Mouse (Mus musculus) ES-E14 (cell line): ENCODE results near the gene Sugp1. TPM values are rescaled to one million over a fixed set of nuclear protein-coding genes. Genes with fewer than 3 reads are reported as not detected.

Source experiments
- DNase-seq: peaks from one replicate; pipeline ENCODE4 v3.0.0-alpha.2; 2013; ENCODE audit warnings: low read depth, low spot score
- H3K27ac ChIP-seq: 2 replicates; pipeline ENCODE4 v1.5.1; 2012; ENCODE audit warnings: low read depth, mild to moderate bottlenecking, low read length, moderate library complexity, mixed read lengths; ENCODE audit not compliant: poor library complexity, insufficient read depth, severe bottlenecking
- H3K36me3 ChIP-seq: 2 replicates; pipeline ENCODE4 v1.6.1; 2012; ENCODE audit warnings: mild to moderate bottlenecking, low read length, moderate library complexity, mixed read lengths; ENCODE audit not compliant: control insufficient read depth, poor library complexity, insufficient read depth, severe bottlenecking
- H3K4me1 ChIP-seq, 2 experiments: fragments of 150-350 bp in 1 of 2; sonication (generic) in 1 of 2; 2 replicates each; pipeline ENCODE4 v1.6.1; 2012; ENCODE audit warnings: low read length in 2 of 2, mild to moderate bottlenecking in 1 of 2, mixed read lengths in 1 of 2; ENCODE audit not compliant: control insufficient read depth in 2 of 2, insufficient read depth in 2 of 2, poor library complexity in 1 of 2
- H3K4me3 ChIP-seq, 2 experiments: fragments of 150-350 bp in 1 of 2; sonication (generic) in 1 of 2; 2 replicates each; pipeline ENCODE4 v1.5.1; 2012; ENCODE audit warnings: low read length in 2 of 2, low read depth in 1 of 2, mild to moderate bottlenecking in 1 of 2, mixed read lengths in 1 of 2; ENCODE audit not compliant: insufficient read depth in 1 of 2, poor library complexity in 1 of 2, severe bottlenecking in 1 of 2
- H3K9ac ChIP-seq: 2 replicates; pipeline ENCODE4 v1.6.1; 2012; ENCODE audit warnings: low read depth, mild to moderate bottlenecking, low read length, mixed read lengths; ENCODE audit not compliant: poor library complexity, insufficient read depth, severe bottlenecking
- H3K9me3 ChIP-seq: fragments of 150-350 bp; sonication (generic); 2 replicates; pipeline ENCODE4 v1.6.1; 2012; ENCODE audit warnings: low read depth, mild to moderate bottlenecking, low read length; ENCODE audit not compliant: control insufficient read depth, insufficient read depth
- CHD2 ChIP-seq: IDR thresholded peaks from 2 replicates; pipeline ENCODE4 v1.6.1; 2014; ENCODE audit warnings: mild to moderate bottlenecking, low read depth, low read length, inconsistent platforms
- HCFC1 ChIP-seq: IDR thresholded peaks from 2 replicates; pipeline ENCODE4 v1.6.1; 2012; ENCODE audit warnings: low read length, inconsistent platforms, borderline replicate concordance; ENCODE audit not compliant: insufficient read depth
- MAFK ChIP-seq: IDR thresholded peaks from 2 replicates; pipeline ENCODE4 v1.6.1; 2014; ENCODE audit warnings: mild to moderate bottlenecking, low read depth, low read length, inconsistent platforms; ENCODE audit not compliant: insufficient read depth
- ZC3H11A ChIP-seq: IDR thresholded peaks from 2 replicates; pipeline ENCODE4 v1.6.1; 2012; ENCODE audit warnings: low read depth, mild to moderate bottlenecking, inconsistent platforms, low read length, borderline replicate concordance
- ZNF384 ChIP-seq: IDR thresholded peaks from 2 replicates; pipeline ENCODE4 v1.6.1; 2012; ENCODE audit warnings: low read depth, low read length, inconsistent platforms
- in situ Hi-C, 2 experiments: fragments of 600-800 bp; cut with MboI; formaldehyde crosslinking; loops; one replicate each; pipeline ENCODE4 v1.15.1; 2025; ENCODE audit warnings: low sequenced_read_pairs in 2 of 2, inconsistent platforms in 1 of 2; ENCODE audit not compliant: unreplicated experiment in 2 of 2
- total RNA-seq: library from RNA; depleted of rRNA; stranded (reverse); fragments of 300-350 nt; gene quantifications from 2 replicates; pipeline ENCODE4 v1.2.3, GENCODE M21; 2012

Sugp1 gene
- total RNA-seq, 1 experiment, result 38.5 TPM

DNA sequence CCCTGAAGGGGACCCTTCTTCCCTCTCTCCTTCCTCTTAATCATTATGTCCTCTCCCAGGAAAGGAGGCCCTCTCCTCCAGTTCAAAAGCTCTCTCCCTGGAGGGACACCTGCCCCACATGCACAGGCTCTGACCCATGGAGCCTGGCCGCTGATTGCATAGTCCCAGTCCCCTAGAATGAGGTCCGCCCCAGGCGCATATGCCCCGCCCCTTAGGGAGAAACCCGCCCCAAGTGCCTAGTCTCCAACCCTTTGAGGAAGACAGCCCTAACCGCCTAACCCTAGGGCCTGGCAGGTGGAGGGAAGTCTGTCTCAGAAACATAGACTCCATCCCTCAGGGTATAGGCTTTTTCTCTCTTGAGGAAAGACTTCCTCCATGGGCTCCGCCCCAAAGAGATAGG, 44.6 kb downstream of the Sugp1 start:
- DNase-seq, result no peak
- no peak for TF ChIP-seq MAFK
- TF ChIP-seq ZC3H11A, result no peak
- no peak for TF ChIP-seq HCFC1
- no peak for TF ChIP-seq CHD2
- TF ChIP-seq ZNF384, result no peak
- H3K36me3 ChIP-seq, result no peaks in the 10 kb centered on the region; the same call in 1 of the 2 replicates
- no peak overlapping the region; a peak in 2 of 4 replicates for H3K4me3 ChIP-seq
- no peak overlapping the region for H3K9ac ChIP-seq
- no peaks in the 10 kb centered on the region for H3K9me3 ChIP-seq
- peaks cover 0 to 19% of the 10 kb centered on the region in 2 experiments; a peak in 2 of 4 replicates for H3K4me1 ChIP-seq
- no peak overlapping the region for H3K27ac ChIP-seq
- in situ Hi-C loops, result no loop called here

DNA sequence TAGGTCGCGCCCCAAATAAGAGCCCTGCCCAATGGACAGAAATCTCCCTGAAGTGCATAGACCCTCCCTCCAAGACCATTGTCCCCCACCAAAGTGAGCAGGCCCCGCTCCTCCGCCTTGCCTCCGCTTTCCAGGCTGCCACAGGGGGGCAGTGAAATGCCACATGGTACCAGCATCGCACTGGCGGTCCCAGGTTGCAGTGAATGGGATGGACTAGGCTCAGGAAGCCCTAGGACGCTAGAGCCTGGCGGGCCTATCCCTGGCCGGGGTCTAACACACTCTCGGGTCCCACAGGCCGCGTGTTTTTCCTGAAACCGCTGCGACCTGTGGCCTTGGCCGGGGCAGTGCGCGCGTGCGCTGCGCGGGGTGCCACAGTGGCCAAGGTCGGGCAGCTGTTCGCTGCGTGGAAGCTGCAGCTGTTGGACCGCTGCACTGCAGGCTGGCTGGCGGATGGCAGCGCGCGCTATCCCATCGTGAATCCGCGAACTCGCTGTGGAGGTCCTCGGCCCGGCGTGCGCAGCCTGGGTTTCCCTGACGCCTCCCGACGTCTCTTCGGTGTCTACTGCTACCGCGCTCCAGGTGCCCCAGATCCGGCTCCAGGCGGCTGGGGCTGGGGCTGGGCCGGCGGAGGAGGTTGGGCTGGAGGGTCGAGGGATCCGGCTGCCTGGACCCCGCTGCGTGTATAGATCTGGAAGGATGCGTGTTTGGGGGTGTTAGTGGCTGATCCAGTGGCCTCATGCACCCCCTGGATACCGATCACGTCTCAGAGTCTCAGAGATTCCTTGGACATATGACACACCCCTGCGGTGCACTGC, 45.4 kb downstream of the Sugp1 start:
- Histone ChIP-seq H3K36me3 (no peaks in the 10 kb centered on the region; the same call in 1 of the 2 replicates), H3K4me1 (peaks cover 3 to 19% of the 10 kb centered on the region in 2 experiments; a peak in 2 of 4 replicates), H3K9me3 (no peaks in the 10 kb centered on the region), H3K4me3 (peak overlapping the region; percentile 63 to 70), H3K27ac (no peak overlapping the region), H3K9ac (peak overlapping the region; percentile 35)
- DNase-seq, result no peak
- TF ChIP-seq MAFK, result no peak
- TF ChIP-seq ZNF384, result no peak
- no peak for TF ChIP-seq ZC3H11A
- no peak for TF ChIP-seq CHD2
- no peak for TF ChIP-seq HCFC1
- in situ Hi-C loops, result no loop called here

DNA sequence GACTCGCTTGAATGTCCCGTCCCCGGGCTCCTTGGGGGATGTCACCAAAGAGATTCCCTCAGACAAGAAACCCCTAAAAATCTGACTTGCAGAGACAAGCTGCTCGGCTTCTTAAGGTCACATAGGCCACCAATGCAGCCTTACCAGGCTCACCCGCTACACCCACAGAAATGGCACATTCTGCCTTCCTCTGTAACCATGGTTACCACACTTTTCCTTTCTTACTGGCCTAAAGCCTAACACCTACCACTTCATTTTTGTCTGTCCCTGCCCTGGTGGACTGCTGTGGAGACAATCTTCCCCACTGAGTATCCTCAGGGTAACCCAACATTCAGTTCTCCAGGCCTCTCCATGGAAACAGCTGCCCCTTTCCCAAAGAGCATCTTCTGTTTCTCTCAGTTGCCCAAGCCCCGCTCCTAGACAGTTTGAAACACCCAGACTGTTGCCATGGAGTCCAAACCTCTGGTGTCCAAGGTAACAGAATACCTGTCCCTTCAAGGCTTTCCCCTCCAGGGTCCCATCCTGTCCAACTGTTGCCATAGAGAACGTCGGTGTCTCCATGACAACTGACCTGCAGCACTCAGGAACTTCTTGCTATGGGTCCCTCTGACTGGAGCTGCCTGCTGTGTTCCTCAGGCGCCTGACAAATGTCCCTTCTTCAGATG, 46.8 kb downstream of the Sugp1 start:
- Histone ChIP-seq H3K27ac (no peak overlapping the region), H3K4me3 (no peak overlapping the region), H3K9me3 (no peaks in the 10 kb centered on the region), H3K36me3 (no peaks in the 10 kb centered on the region; the same call in 1 of the 2 replicates), H3K9ac (no peak overlapping the region), H3K4me1 (peaks cover 5 to 17% of the 10 kb centered on the region in 2 experiments; a peak in 2 of 4 replicates)
- TF ChIP-seq ZC3H11A (no peak), MAFK (no peak), CHD2 (no peak), ZNF384 (no peak), HCFC1 (no peak)
- DNase-seq, result no peak
- in situ Hi-C loops, result no loop called here

DNA sequence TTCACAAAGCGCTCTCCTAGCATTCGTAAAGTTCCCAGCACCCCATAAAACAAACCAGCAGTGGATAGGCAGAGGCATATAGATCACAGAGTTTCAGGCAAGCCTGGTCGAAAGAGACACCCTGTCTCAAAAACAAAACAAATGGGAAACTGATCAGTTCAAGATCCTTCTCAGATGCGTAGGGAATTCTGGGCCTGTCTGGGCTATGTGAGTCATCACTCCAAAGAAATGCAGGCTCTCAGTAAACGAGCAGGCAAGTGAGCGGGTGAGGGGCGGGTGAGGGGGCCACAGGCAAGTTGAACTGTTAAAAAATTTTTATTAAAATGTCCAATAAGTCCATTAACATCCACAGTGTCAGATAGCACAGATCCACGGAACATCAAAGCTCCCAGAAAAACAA, 50.2 kb downstream of the Sugp1 start:
- in situ Hi-C loops, result no loop called here
- TF ChIP-seq HCFC1 (no peak), ZC3H11A (no peak), CHD2 (no peak), MAFK (no peak), ZNF384 (no peak)
- H3K4me1 ChIP-seq, result peaks cover 5 to 8% of the 10 kb centered on the region in 2 experiments; a peak in 2 of 4 replicates
- no peak overlapping the region for H3K4me3 ChIP-seq
- no peaks in the 10 kb centered on the region for H3K9me3 ChIP-seq
- no peak overlapping the region for H3K27ac ChIP-seq
- H3K9ac ChIP-seq, result no peak overlapping the region
- DNase-seq, result no peak
- H3K36me3 ChIP-seq, result no peaks in the 10 kb centered on the region; the same call in 1 of the 2 replicates
